Mouse (Mus musculus) forebrain, embryonic 15.5 days (tissue): ENCODE results near the gene Sgk1. TPM values are rescaled to one million over a fixed set of nuclear protein-coding genes. Genes with fewer than 3 reads are reported as not detected.

Experiments
- ATAC-seq: fragments of 200-750 bp; cut with Nextera tagmentation; replicated peaks from 2 replicates; pipeline ENCODE4 v1.8.0; 2017; ENCODE audit warnings: mild to moderate bottlenecking, moderate TSS enrichment, moderate library complexity
- H3K27ac ChIP-seq: fragments of 300-500 bp; sonication (generic); replicated peaks from 2 replicates; pipeline ENCODE4 v1.5.1; 2015; ENCODE audit warnings: mild to moderate bottlenecking, inconsistent platforms
- H3K27me3 ChIP-seq: fragments of 300-500 bp; sonication (generic); 2 replicates; pipeline ENCODE4 v1.6.1; 2015; ENCODE audit warnings: inconsistent platforms
- H3K36me3 ChIP-seq: fragments of 300-500 bp; sonication (generic); 2 replicates; pipeline ENCODE4 v1.6.1; 2015; ENCODE audit warnings: mild to moderate bottlenecking, inconsistent platforms
- H3K4me1 ChIP-seq: fragments of 300-500 bp; sonication (generic); 2 replicates; pipeline ENCODE4 v1.6.1; 2015; ENCODE audit warnings: inconsistent platforms
- H3K4me2 ChIP-seq: fragments of 300-500 bp; sonication (generic); replicated peaks from 2 replicates; pipeline ENCODE4 v1.6.1; 2015; ENCODE audit warnings: mild to moderate bottlenecking, inconsistent platforms
- H3K4me3 ChIP-seq: fragments of 300-500 bp; sonication (generic); 2 replicates; pipeline ENCODE4 v1.5.1; 2015; ENCODE audit warnings: mild to moderate bottlenecking, inconsistent platforms
- H3K9ac ChIP-seq: fragments of 300-500 bp; sonication (generic); replicated peaks from 2 replicates; pipeline ENCODE4 v1.6.1; 2015; ENCODE audit warnings: mild to moderate bottlenecking, inconsistent platforms
- H3K9me3 ChIP-seq: fragments of 300-500 bp; sonication (generic); 2 replicates; pipeline ENCODE4 v1.6.1; 2016; ENCODE audit warnings: inconsistent platforms
- WGBS: fragments of 180-500 bp; shearing (Covaris S2); methylation state at CpG from one replicate; pipeline ENCODE4 v1.1.7; 2015; ENCODE audit warnings: mixed read lengths; 5-methylcytosine and 5-hydroxymethylcytosine counted together
- polyA plus RNA-seq: library from polyadenylated mRNA; unstranded; fragments of >200 nt; fragmentation: Nextera tagmentation; extraction: Ambion mirVana; gene quantifications from 2 replicates; pipeline ENCODE4 v1.2.1, GENCODE M21; 2015

The Sgk1 gene
- polyA plus RNA-seq, 1 experiment from 2014 or later = 28.7 TPM

DNA sequence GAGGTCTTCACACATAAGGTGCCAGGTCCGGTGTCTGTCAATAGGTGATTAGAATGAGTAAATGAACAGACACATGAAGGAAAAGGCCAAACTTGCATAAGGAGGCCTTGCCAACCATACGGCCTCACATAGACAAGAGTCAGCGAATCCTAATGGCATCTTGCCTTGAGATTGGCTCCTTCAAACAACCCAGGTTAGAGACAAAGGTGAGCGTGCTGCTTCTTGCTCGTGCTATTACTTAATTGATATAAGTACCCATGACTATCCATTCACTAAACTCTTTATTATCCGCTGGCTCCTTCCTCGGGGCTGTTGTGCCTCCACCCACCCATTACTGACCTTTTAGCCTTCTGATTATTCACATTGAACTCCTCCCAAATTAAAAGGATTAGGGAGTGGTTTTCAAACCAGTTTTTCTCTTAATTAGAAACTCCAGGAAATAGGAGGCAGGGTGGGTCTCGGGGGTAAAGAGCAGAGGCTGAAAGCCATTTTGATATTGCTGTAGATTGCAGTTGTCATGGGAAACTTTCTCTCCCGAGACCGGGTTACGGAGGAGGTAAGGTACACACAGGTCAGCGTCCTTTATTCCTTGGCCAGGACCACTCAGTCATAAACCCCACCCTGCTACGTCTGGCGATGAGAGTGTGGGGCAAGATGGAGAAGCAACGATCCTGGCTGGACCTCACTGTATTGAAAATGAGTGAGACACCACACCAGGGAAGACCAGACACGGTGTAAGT is 33.9 kb upstream of the Sgk1 start:
- H3K4me1 ChIP-seq = no peaks in the 10 kb centered on the region
- no peak overlapping the region for H3K4me2 ChIP-seq
- 59% methylated on average over 16 of the region's 16 CpGs for WGBS
- no peaks in the 10 kb centered on the region for H3K27me3 ChIP-seq
- ATAC-seq = no peak
- H3K9me3 ChIP-seq = no peaks in the 10 kb centered on the region
- no peaks in the 10 kb centered on the region for H3K36me3 ChIP-seq
- no peak overlapping the region for H3K9ac ChIP-seq
- no peak overlapping the region for H3K4me3 ChIP-seq
- H3K27ac ChIP-seq = no peak overlapping the region

DNA sequence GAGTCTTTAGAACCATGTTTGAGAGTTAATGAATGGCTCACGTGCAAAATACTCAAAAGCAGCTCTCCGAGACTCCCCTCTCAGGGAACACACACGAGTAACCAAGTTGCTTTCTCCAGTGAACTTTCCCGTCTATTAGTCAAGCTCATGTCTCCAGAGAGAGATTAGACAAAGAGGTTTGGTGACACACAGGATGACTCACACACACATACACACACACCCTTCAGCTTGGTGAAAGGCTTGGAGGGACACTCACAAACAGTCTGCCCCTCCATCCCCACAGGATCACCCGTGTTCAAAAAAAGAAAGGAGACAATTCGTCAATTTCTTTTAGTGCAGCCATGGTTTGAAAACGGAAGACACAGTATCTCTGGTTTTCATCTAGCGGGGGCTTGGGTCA is 32.7 kb upstream of the Sgk1 start:
- Histone ChIP-seq H3K4me2 (no peak overlapping the region), H3K9ac (no peak overlapping the region), H3K27me3 (no peaks in the 10 kb centered on the region), H3K9me3 (no peaks in the 10 kb centered on the region), H3K4me3 (no peak overlapping the region), H3K27ac (no peak overlapping the region), H3K4me1 (peaks cover 4% of the 10 kb centered on the region; the same call in 1 of the 2 replicates), H3K36me3 (no peaks in the 10 kb centered on the region)
- no peak for ATAC-seq
- 80% methylated on average over 8 of the region's 8 CpGs for WGBS

GRCm38 (mm10) chr10:21850330-21850729 is 31.7 kb upstream of the Sgk1 start:
- H3K9me3 ChIP-seq = no peaks in the 10 kb centered on the region
- ATAC-seq = no peak

DNA sequence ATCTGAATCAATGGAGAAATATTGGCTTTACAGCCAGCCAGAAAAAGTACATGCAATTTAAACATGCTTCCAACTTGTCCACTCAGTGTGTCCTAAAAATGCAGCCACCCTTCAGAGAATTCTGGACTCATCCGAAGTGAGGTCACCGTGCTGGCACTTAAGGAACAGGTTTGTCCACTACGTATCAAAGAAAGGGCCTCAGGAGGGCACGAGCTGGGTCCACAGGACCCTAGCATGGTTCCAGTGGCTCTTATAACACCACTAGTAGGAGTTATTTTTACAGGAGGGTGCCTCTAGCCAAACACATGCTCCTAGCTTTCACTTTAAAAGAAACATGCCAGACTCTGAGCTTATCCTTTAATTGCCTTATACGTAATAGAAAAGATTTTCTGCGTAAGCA is 28.9 kb upstream of the Sgk1 start:
- Histone ChIP-seq H3K27ac (no peak overlapping the region), H3K4me2 (no peak overlapping the region), H3K27me3 (no peaks in the 10 kb centered on the region), H3K36me3 (no peaks in the 10 kb centered on the region), H3K4me1 (peaks cover 4% of the 10 kb centered on the region; the same call in 1 of the 2 replicates), H3K4me3 (no peak overlapping the region), H3K9ac (no peak overlapping the region), H3K9me3 (no peaks in the 10 kb centered on the region)
- no peak for ATAC-seq
- WGBS = 84% methylated on average over 6 of the region's 6 CpGs

More at GRCm38 (mm10) chr10:21850330-21850729, 31.7 kb upstream of the Sgk1 start:
- H3K4me3 ChIP-seq = no peak overlapping the region
- H3K27me3 ChIP-seq = no peaks in the 10 kb centered on the region
- 85% methylated on average over 3 of the region's 3 CpGs for WGBS
- no peaks in the 10 kb centered on the region for H3K36me3 ChIP-seq
- H3K4me2 ChIP-seq = no peak overlapping the region
- peaks cover 4% of the 10 kb centered on the region; the same call in 1 of the 2 replicates for H3K4me1 ChIP-seq
- H3K27ac ChIP-seq = no peak overlapping the region
- H3K9ac ChIP-seq = no peak overlapping the region

DNA sequence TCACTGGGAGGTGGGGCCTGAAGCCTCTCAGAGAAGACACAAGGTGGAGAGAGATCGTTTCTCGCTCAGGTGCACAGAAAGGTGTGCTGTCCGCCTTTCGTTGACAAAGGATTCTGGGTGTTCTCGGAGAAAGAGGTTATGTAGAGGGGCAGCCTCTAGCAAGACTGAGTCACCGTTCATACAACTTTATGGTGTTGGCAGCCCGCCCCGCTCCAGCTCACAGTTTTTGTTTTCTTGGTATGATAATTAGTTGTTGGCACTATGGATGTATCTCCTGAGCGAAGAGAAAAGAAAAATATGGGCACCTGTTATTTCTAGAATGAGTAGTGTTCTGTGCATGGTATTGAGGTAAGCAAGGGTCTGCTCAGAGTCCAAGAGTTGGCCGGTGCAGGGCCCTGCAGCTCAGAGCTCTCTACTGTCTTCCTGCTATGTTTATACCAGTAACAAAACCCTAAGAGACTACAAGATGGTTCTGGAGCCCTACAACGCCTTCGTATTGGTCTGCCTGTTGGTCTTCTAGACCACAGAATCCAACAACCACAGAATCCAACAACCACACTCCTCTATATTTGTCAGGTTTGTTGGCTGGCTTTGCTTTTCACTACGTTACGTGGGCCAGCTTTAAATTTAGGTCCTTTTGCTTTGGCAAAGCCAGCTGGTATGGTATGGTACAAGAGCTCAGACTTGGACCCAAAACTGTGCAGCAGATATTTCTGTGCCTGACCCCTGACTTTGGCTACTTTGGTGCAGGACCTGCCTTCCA is 28.2 kb upstream of the Sgk1 start:
- Histone ChIP-seq H3K4me3 (no peak overlapping the region), H3K36me3 (no peaks in the 10 kb centered on the region), H3K4me2 (no peak overlapping the region), H3K27ac (no peak overlapping the region), H3K4me1 (peaks cover 4% of the 10 kb centered on the region; the same call in 1 of the 2 replicates), H3K9me3 (no peaks in the 10 kb centered on the region), H3K27me3 (no peaks in the 10 kb centered on the region), H3K9ac (no peak overlapping the region)
- 81% methylated on average over 14 of the region's 14 CpGs for WGBS
- ATAC-seq = no peak

DNA sequence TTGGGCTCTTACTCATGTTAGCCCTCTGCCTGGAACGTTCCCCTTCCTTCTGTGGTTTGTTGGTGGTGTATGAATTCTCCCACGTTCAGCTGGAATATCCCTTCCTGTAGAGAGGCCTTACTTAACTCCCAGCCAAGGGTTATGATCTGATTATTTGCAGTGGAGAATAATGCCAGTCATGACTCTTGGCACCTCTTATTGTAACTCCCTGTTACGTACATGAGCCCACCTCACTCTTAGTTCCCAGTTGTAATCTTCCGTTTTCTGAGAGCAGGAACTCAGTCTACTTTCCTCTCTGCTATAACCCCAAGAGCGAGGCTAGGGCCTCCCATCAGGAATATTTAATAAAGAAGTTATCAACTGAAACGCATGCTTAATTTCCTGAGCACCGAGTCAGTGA is 26.6 kb upstream of the Sgk1 start:
- no peak overlapping the region for H3K27ac ChIP-seq
- no peak overlapping the region for H3K9ac ChIP-seq
- H3K27me3 ChIP-seq = no peaks in the 10 kb centered on the region
- H3K9me3 ChIP-seq = no peaks in the 10 kb centered on the region
- H3K36me3 ChIP-seq = no peaks in the 10 kb centered on the region
- H3K4me2 ChIP-seq = no peak overlapping the region
- 88% methylated on average over 7 of the region's 7 CpGs for WGBS
- H3K4me3 ChIP-seq = no peak overlapping the region
- no peak for ATAC-seq
- peaks cover 4% of the 10 kb centered on the region; the same call in 1 of the 2 replicates for H3K4me1 ChIP-seq

DNA sequence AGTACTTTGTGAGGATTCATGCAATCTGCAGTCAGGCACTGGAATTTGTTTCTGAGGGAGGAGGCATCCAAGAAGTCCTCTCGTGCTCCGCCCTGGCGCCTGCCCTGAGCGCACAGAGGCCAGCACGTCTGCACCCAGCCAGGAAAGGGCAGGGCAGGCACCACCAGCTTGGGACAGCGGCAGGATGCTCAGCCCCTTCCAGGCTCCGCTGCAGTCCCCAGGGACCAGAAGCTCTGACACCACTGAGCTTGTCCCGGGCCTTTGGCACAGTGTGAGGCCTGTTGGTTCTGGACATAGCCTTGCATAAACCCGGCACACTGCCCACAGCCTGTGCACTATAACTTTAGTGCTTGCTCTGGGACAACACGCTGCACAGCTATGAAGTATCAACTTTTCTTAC is 24.3 kb upstream of the Sgk1 start:
- no peak overlapping the region for H3K27ac ChIP-seq
- H3K4me3 ChIP-seq = no peak overlapping the region
- ATAC-seq = no peak
- no peak overlapping the region for H3K4me2 ChIP-seq
- H3K9ac ChIP-seq = no peak overlapping the region
- no peaks in the 10 kb centered on the region for H3K36me3 ChIP-seq
- 74% methylated on average over 10 of the region's 10 CpGs for WGBS
- peaks cover 4% of the 10 kb centered on the region; the same call in 1 of the 2 replicates for H3K4me1 ChIP-seq
- no peaks in the 10 kb centered on the region for H3K9me3 ChIP-seq
- no peaks in the 10 kb centered on the region for H3K27me3 ChIP-seq

DNA sequence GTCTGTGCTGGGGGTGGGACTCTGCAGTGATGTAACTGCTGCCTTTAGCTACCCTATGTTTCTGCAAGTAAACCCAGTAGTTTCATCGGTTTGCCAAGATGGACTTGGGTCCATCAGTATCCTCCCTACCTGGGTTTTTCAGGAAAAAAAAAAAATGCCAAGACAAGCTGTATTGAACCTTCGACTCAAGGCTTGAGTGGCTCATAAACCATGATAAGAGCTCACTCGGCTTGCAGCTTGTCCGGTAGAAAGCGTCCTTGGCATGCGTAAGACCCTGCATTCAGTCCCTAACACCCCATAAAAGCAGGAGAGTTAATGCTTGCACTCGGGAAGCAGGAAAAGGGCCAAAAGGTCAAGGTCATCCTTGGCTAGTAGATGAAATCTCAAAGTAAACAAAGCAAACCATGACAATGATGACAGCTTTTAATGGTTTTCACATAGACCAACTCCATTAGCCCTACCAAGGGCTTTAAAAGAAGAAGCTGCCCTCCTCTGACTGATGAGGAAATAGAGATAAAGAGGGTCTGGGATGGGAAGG is 23.5 kb upstream of the Sgk1 start:
- Histone ChIP-seq H3K4me3 (no peak overlapping the region), H3K9me3 (no peaks in the 10 kb centered on the region), H3K27me3 (no peaks in the 10 kb centered on the region), H3K36me3 (no peaks in the 10 kb centered on the region), H3K27ac (no peak overlapping the region), H3K9ac (no peak overlapping the region), H3K4me2 (no peak overlapping the region), H3K4me1 (peaks cover 4% of the 10 kb centered on the region; the same call in 1 of the 2 replicates)
- no peak for ATAC-seq
- 88% methylated on average over 7 of the region's 7 CpGs for WGBS

DNA sequence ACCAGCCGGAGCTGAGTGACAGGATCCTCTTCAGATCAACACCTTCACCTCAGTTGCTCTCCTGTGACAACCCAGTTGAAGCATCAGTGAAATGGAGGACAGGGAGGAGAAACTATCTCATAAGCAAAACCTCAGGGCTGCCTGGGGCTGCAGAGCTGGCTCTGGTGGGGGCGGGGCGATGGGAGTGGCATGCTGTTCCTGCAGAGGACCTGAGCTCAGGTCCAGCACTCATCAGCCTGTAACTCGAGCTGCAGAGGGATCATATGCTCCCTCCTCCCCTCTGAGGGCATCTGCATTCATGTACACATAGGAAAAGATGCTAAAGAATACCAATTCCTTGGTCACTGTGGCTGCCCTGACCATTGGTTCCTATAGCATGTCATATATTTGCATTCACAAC is 15.5 kb upstream of the Sgk1 start:
- Histone ChIP-seq H3K27ac (no peak overlapping the region), H3K4me2 (no peak overlapping the region), H3K4me1 (no peaks in the 10 kb centered on the region), H3K4me3 (no peak overlapping the region), H3K9ac (no peak overlapping the region), H3K36me3 (no peaks in the 10 kb centered on the region), H3K9me3 (no peaks in the 10 kb centered on the region), H3K27me3 (no peaks in the 10 kb centered on the region)
- no peak for ATAC-seq
- 46% methylated on average over 4 of the region's 4 CpGs for WGBS

DNA sequence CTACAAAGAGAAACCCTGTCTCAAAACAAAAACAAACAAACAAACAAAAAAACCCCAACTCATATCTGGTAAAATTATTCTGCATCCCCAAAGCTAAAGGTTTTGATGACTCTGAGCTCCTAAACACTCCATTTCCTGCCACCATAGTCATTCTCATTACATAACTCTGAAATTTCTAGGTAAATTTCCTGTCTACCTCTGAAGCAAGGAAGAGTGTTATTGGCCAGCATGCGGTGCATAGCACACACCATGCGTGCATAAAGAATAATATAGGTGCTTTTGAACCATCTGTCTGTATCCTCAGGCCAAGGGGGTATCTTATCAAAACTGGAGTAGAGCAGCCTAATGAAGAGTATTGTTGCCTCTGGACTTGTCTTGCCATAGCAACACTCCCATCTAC is 13.8 kb upstream of the Sgk1 start:
- Histone ChIP-seq H3K27ac (no peak overlapping the region), H3K4me2 (no peak overlapping the region), H3K9ac (no peak overlapping the region), H3K27me3 (no peaks in the 10 kb centered on the region), H3K9me3 (no peaks in the 10 kb centered on the region), H3K4me3 (no peak overlapping the region), H3K36me3 (no peaks in the 10 kb centered on the region), H3K4me1 (no peaks in the 10 kb centered on the region)
- no peak for ATAC-seq
- WGBS = 94% methylated on average over 2 of the region's 2 CpGs

GRCm38 (mm10) chr10:21868623-21869022 is 13.4 kb upstream of the Sgk1 start:
- 80% methylated on average over 4 of the region's 4 CpGs for WGBS
- Histone ChIP-seq H3K27me3 (no peaks in the 10 kb centered on the region), H3K36me3 (no peaks in the 10 kb centered on the region), H3K9ac (no peak overlapping the region), H3K9me3 (no peaks in the 10 kb centered on the region), H3K27ac (no peak overlapping the region), H3K4me1 (no peaks in the 10 kb centered on the region), H3K4me3 (no peak overlapping the region), H3K4me2 (no peak overlapping the region)
- ATAC-seq = no peak

DNA sequence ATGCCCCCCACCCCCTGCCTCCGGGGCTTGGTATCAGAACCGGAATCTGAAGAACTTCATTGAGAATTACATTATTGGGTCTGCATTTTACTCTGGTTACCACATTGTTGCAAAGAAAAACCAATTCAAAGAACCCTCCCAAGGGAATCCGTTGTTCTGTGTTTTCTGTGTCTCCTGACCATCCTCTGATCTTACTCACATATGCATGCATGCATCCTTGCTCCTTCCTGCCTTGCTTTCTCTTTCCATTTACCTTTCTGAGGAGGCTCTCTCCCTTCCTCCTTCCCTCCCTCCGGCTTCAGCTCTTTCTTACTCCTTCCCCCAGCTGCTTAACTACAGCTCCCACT is 174 bp upstream of the Sgk1 start:
- Histone ChIP-seq H3K27me3 (no peaks in the 10 kb centered on the region), H3K9me3 (no peaks in the 10 kb centered on the region), H3K4me3 (peak overlapping the region; percentile 65), H3K27ac (peak overlapping the region; percentile 90), H3K9ac (peak overlapping the region; percentile 82), H3K36me3 (no peaks in the 10 kb centered on the region), H3K4me1 (peaks cover 27% of the 10 kb centered on the region), H3K4me2 (peak overlapping the region; percentile 79)
- no peak for ATAC-seq
- WGBS = 25% methylated on average over 4 of the region's 4 CpGs
